22 mouse cellular contexts compared by ENCODE assay signal in genomic region chr2:127470661-127471060, GRCm38 (mm10). TPM values are rescaled to one million over a fixed set of nuclear protein-coding genes. Genes with fewer than 3 reads are reported as not detected.
"Had no signal": no experiment of that assay in that cellular context is flagged by ENCODE, and none has a peak within 500 bp of the region (broad histone marks: within the 10 kb centered on the region; RNA-seq: fewer than 3 reads in every experiment).

No protein-coding gene starts in this region.

- DNase-seq: lung, adult 18-20 months; lung, embryonic 14.5 days; lung, postnatal 4 days; midbrain, embryonic 14.5 days; retina, postnatal 1 day; right cerebral cortex, adult 18-20 months; right cerebral cortex, postnatal 25 days; right cerebral cortex, postnatal 4 days; spleen, adult 18-20 months; thymus, adult 18-20 months; thymus, postnatal 14 days; thymus, postnatal 36 days had no signal

- H3K9ac ChIP-seq: liver, embryonic 14.5 days; lung, embryonic 14.5 days; midbrain, embryonic 12.5 days; neural tube, embryonic 13.5 days; neural tube, embryonic 15.5 days had no signal

- H3K36me3 ChIP-seq: midbrain, embryonic 10.5 days; midbrain, embryonic 12.5 days; neural tube, embryonic 13.5 days; neural tube, embryonic 15.5 days had no signal

- H3K4me3 ChIP-seq: midbrain, embryonic 10.5 days; midbrain, embryonic 12.5 days; myocyte; neural tube, embryonic 13.5 days; neural tube, embryonic 15.5 days had no signal

- H3K4me2 ChIP-seq: lung, embryonic 14.5 days; midbrain, embryonic 12.5 days; neural tube, embryonic 13.5 days; neural tube, embryonic 15.5 days had no signal

- H3K4me1 ChIP-seq: midbrain, embryonic 10.5 days; midbrain, embryonic 12.5 days; neural tube, embryonic 13.5 days; neural tube, embryonic 15.5 days had no signal

- ATAC-seq: midbrain, embryonic 16.5 days had no signal

- H3K9me3 ChIP-seq: midbrain, embryonic 10.5 days; midbrain, embryonic 12.5 days; neural tube, embryonic 13.5 days; neural tube, embryonic 15.5 days had no signal

- H3K27me3 ChIP-seq: midbrain, embryonic 12.5 days; neural tube, embryonic 13.5 days had no signal

- H3K27ac ChIP-seq: liver, embryonic 14.5 days; midbrain, embryonic 10.5 days; midbrain, embryonic 12.5 days; neural tube, embryonic 13.5 days; neural tube, embryonic 15.5 days had no signal

RNA-seq across cellular contexts. Expression of gene Gpat2, which starts 45.7 kb away (rescaled TPM):
- total RNA-seq: megakaryocyte, adult 5-6 weeks; megakaryocyte-erythroid progenitor cell, adult 5-6 weeks had no signal
- polyA plus RNA-seq: midbrain, embryonic 12.5 days; myocyte; stomach, embryonic 14.5 days had no signal

RNA-seq across cellular contexts. Expression of gene Kcnip3, which starts 51.2 kb away (rescaled TPM):
- total RNA-seq: megakaryocyte-erythroid progenitor cell, adult 5-6 weeks had no signal
